Mouse (Mus musculus) lung, postnatal 0 days (tissue): ENCODE measurements around the gene 6030445D17Rik. TPM values are rescaled to one million over a fixed set of nuclear protein-coding genes. Genes with fewer than 3 reads are reported as not detected.

ENCODE experiments used
- ATAC-seq: fragments of 200-750 bp; cut with Nextera tagmentation; 2 replicates; pipeline ENCODE4 v1.8.0; 2017; ENCODE audit warnings: moderate library complexity
- DNase-seq: peaks from one replicate; pipeline ENCODE4 v3.0.0-alpha.2; 2016; ENCODE audit warnings: low spot score
- H3K27ac ChIP-seq: fragments of 300-500 bp; sonication (generic); 2 replicates; pipeline ENCODE4 v1.5.1; 2014; ENCODE audit warnings: antibody characterized with exemption, mild to moderate bottlenecking, low read length, mixed read lengths
- H3K27me3 ChIP-seq: fragments of 300-500 bp; sonication (generic); replicated peaks from 2 replicates; pipeline ENCODE4 v1.6.1; 2014; ENCODE audit warnings: low read length, mixed read lengths; ENCODE audit not compliant: insufficient read depth
- H3K36me3 ChIP-seq: fragments of 300-500 bp; sonication (generic); 2 replicates; pipeline ENCODE4 v1.6.1; 2014; ENCODE audit warnings: low read length, mixed read lengths; ENCODE audit not compliant: insufficient read depth
- H3K4me1 ChIP-seq: fragments of 300-500 bp; sonication (generic); 2 replicates; pipeline ENCODE4 v1.6.1; 2014; ENCODE audit warnings: antibody characterized with exemption, low read depth, low read length, mixed read lengths; ENCODE audit not compliant: insufficient read depth
- H3K4me2 ChIP-seq: fragments of 300-500 bp; sonication (generic); replicated peaks from 2 replicates; pipeline ENCODE4 v1.6.1; 2014; ENCODE audit warnings: low read depth, mild to moderate bottlenecking, low read length, moderate library complexity, mixed read lengths
- H3K4me3 ChIP-seq: fragments of 300-500 bp; sonication (generic); 2 replicates; pipeline ENCODE4 v1.5.1; 2014; ENCODE audit warnings: low read depth, low read length
- H3K9ac ChIP-seq: fragments of 300-500 bp; sonication (generic); replicated peaks from 2 replicates; pipeline ENCODE4 v1.6.1; 2014; ENCODE audit warnings: low read depth, mild to moderate bottlenecking
- H3K9me3 ChIP-seq: fragments of 300-500 bp; sonication (generic); 2 replicates; pipeline ENCODE4 v1.6.1; 2016; ENCODE audit warnings: low read length, mixed read lengths
- CTCF ChIP-seq: IDR thresholded peaks from 2 replicates; pipeline ENCODE4 v1.5.1; 2016; ENCODE audit warnings: antibody characterized with exemption, mild to moderate bottlenecking
- polyA plus RNA-seq: library from polyadenylated mRNA; unstranded; fragments of >200 nt; fragmentation: Nextera tagmentation; extraction: Ambion mirVana; gene quantifications from 2 replicates; pipeline ENCODE4 v1.2.1, GENCODE M21; 2015

6030445D17Rik gene
- polyA plus RNA-seq, 1 experiment from 2014 or later, result 0.78 TPM

- H3K36me3 ChIP-seq, result no peaks in the 10 kb centered on the region
- no peak for TF ChIP-seq CTCF
- H3K27ac ChIP-seq, result no peak overlapping the region
- ATAC-seq (no peak), DNase-seq (no peak)
- H3K9ac ChIP-seq, result no peak overlapping the region
- no peak overlapping the region for H3K4me2 ChIP-seq
- H3K4me1 ChIP-seq, result peaks cover 4% of the 10 kb centered on the region; the same call in 1 of the 2 replicates
- H3K9me3 ChIP-seq, result no peaks in the 10 kb centered on the region
- no peak overlapping the region for H3K4me3 ChIP-seq
- no peaks in the 10 kb centered on the region for H3K27me3 ChIP-seq
Measured at GRCm38 (mm10) chr4:136512905-136513304, 50.9 kb downstream of the 6030445D17Rik start.

Other genes starting within 250 kb of the 6030445D17Rik start
- gene Tcea3, start 214.5 kb upstream of the 6030445D17Rik start, polyA plus RNA-seq, result 26.8 and 29.1 TPM in 2 replicates
- gene Zfp46, start 177.6 kb upstream of the 6030445D17Rik start, polyA plus RNA-seq, result 18.4 and 21.0 TPM in 2 replicates
- 82.2 and 82.9 TPM in 2 replicates for gene Hnrnpr, start 151.3 kb upstream of the 6030445D17Rik start, polyA plus RNA-seq
- gene Htr1d, start 38.7 kb upstream of the 6030445D17Rik start, polyA plus RNA-seq, result 0.10 TPM in 1 of 2 replicates, not detected in the other
- gene Luzp1, start 7.5 kb downstream of the 6030445D17Rik start, polyA plus RNA-seq, result 109 and 110 TPM in 2 replicates
- 21.0 TPM in 2 replicates for gene Kdm1a, start 140.5 kb downstream of the 6030445D17Rik start, polyA plus RNA-seq
- not detected in 2 replicates for gene Tex46, start 148.2 kb downstream of the 6030445D17Rik start, polyA plus RNA-seq
- gene Lactbl1, start 160.4 kb downstream of the 6030445D17Rik start, polyA plus RNA-seq, result not detected in 2 replicates